Mouse (Mus musculus) heart, adult 2 months (tissue): ENCODE results near the gene Gtf3c5. TPM values are rescaled to one million over a fixed set of nuclear protein-coding genes. Genes with fewer than 3 reads are reported as not detected.

Experiments
- DNase-seq, 2 experiments: peaks; one replicate each; pipeline ENCODE4 v3.0.0; 2021
- H3K27ac ChIP-seq: fragments of 200-600 bp; 2 replicates; pipeline ENCODE4 v1.8.1; 2022
- H3K27me3 ChIP-seq: fragments of 200-500 bp; 2 replicates; pipeline ENCODE4 v1.6.1; 2012; ENCODE audit warnings: mild to moderate bottlenecking, low read length, inconsistent platforms, mixed read lengths; ENCODE audit not compliant: control insufficient read depth, insufficient read depth
- H3K36me3 ChIP-seq: fragments of 200-500 bp; 2 replicates; pipeline ENCODE4 v1.6.1; 2012; ENCODE audit warnings: low read length, inconsistent platforms; ENCODE audit not compliant: control insufficient read depth, insufficient read depth
- H3K4me1 ChIP-seq: fragments of 200-500 bp; 2 replicates; pipeline ENCODE4 v1.6.1; 2011; ENCODE audit warnings: low read length; ENCODE audit not compliant: control insufficient read depth, insufficient read depth
- H3K4me3 ChIP-seq: fragments of 200-600 bp; 2 replicates; pipeline ENCODE4 v1.8.1; 2022
- H3K79me2 ChIP-seq: fragments of 200-500 bp; replicated peaks from 2 replicates; pipeline ENCODE4 v1.6.1; 2012; ENCODE audit warnings: mild to moderate bottlenecking, inconsistent platforms, low read length, moderate library complexity, mixed read lengths; ENCODE audit not compliant: control insufficient read depth, insufficient read depth
- H3K9ac ChIP-seq: fragments of 200-500 bp; 2 replicates; pipeline ENCODE4 v1.6.1; 2012; ENCODE audit warnings: low read depth, mild to moderate bottlenecking, control low read depth, inconsistent platforms, low read length, mixed read lengths
- CTCF ChIP-seq: fragments of 200-600 bp; IDR thresholded peaks from 2 replicates; pipeline ENCODE4 v1.8.1; 2022; ENCODE audit warnings: antibody characterized with exemption, mild to moderate bottlenecking, moderate library complexity
- EP300 ChIP-seq: fragments of 200-500 bp; IDR thresholded peaks from 2 replicates; pipeline ENCODE4 v1.6.1; 2011; ENCODE audit warnings: low read depth, low read length, control low read depth; ENCODE audit not compliant: insufficient read depth
- POLR2A ChIP-seq: fragments of 200-500 bp; IDR thresholded peaks from 2 replicates; pipeline ENCODE4 v1.6.1; 2011; ENCODE audit warnings: mild to moderate bottlenecking, low read depth, low read length, control low read depth; ENCODE audit not compliant: insufficient read depth
- WGBS: fragments of 180-500 bp; shearing (Covaris S2); methylation state at CpG from one replicate; pipeline ENCODE4 v1.1.7; 2018; 5-methylcytosine and 5-hydroxymethylcytosine counted together
- intact Hi-C: fragments of 180-260 bp; cut with DNase I; formaldehyde crosslinking; loops from one replicate; pipeline ENCODE4 v1.15.1; 2025
- polyA plus RNA-seq: library from polyadenylated mRNA; depleted of rRNA; stranded (reverse); fragments of >200 nt; gene quantifications from 2 replicates; pipeline ENCODE4 v1.2.3, GENCODE M21; 2012
- total RNA-seq, 2 experiments: library from RNA; stranded (reverse); gene quantifications; 2 replicates each; pipeline ENCODE4 v1.2.3; 2021

Gene Gtf3c5
- total and polyA plus RNA-seq, 3 experiments = 11.0 to 14.3 (median 12.2) TPM

- TF ChIP-seq EP300 (no peak), POLR2A (no peak), CTCF (no peak)
These were observed 35.3 kb upstream of the Gtf3c5 start for GRCm38 (mm10) chr2:28618777-28619336.

GRCm38 (mm10) chr2:28617498-28618486, 34.2 kb upstream of the Gtf3c5 start:
- Histone ChIP-seq H3K4me1 (no peaks in the 10 kb centered on the region), H3K4me3 (no peak overlapping the region), H3K36me3 (no peaks in the 10 kb centered on the region), H3K27ac (no peak overlapping the region), H3K27me3 (no peaks in the 10 kb centered on the region; the same call in 1 of the 2 replicates), H3K79me2 (no peaks in the 10 kb centered on the region), H3K9ac (no peak overlapping the region)
- intact Hi-C loops = no loop called here
- 71% methylated on average over 8 of the region's 8 CpGs for WGBS
- no peak for TF ChIP-seq POLR2A
- no peak for TF ChIP-seq CTCF
- no peak for TF ChIP-seq EP300
- no peak for DNase-seq

More at GRCm38 (mm10) chr2:28618777-28619336, 35.3 kb upstream of the Gtf3c5 start:
- H3K4me1 ChIP-seq = no peaks in the 10 kb centered on the region
- no peaks in the 10 kb centered on the region; the same call in 1 of the 2 replicates for H3K27me3 ChIP-seq
- intact Hi-C loops = no loop called here
- H3K4me3 ChIP-seq = no peak overlapping the region
- H3K27ac ChIP-seq = no peak overlapping the region
- WGBS = 67% methylated on average over 6 of the region's 6 CpGs
- no peak for DNase-seq
- H3K79me2 ChIP-seq = no peaks in the 10 kb centered on the region
- H3K9ac ChIP-seq = no peak overlapping the region
- no peaks in the 10 kb centered on the region for H3K36me3 ChIP-seq

GRCm38 (mm10) chr2:28616874-28617273, 33.3 kb upstream of the Gtf3c5 start:
- H3K36me3 ChIP-seq = no peaks in the 10 kb centered on the region
- H3K4me1 ChIP-seq = no peaks in the 10 kb centered on the region
- no peak overlapping the region for H3K4me3 ChIP-seq
- no peak for TF ChIP-seq EP300
- no peak for TF ChIP-seq CTCF
- TF ChIP-seq POLR2A = no peak
- WGBS = 48% methylated on average over 9 of the region's 9 CpGs
- intact Hi-C loops = no loop called here
- no peaks in the 10 kb centered on the region for H3K79me2 ChIP-seq
- no peak for DNase-seq
- no peaks in the 10 kb centered on the region; the same call in 1 of the 2 replicates for H3K27me3 ChIP-seq
- H3K9ac ChIP-seq = no peak overlapping the region
- no peak overlapping the region for H3K27ac ChIP-seq

GRCm38 (mm10) chr2:28616358-28616757, 32.8 kb upstream of the Gtf3c5 start:
- WGBS = 50% methylated on average over 5 of the region's 5 CpGs
- intact Hi-C loops = no loop called here
- no peaks in the 10 kb centered on the region for H3K79me2 ChIP-seq
- no peak for DNase-seq
- H3K4me1 ChIP-seq = no peaks in the 10 kb centered on the region
- no peak overlapping the region for H3K27ac ChIP-seq
- H3K4me3 ChIP-seq = no peak overlapping the region
- no peaks in the 10 kb centered on the region; the same call in 1 of the 2 replicates for H3K27me3 ChIP-seq
- H3K36me3 ChIP-seq = no peaks in the 10 kb centered on the region
- no peak for TF ChIP-seq POLR2A
- peak; percentile 43 for TF ChIP-seq CTCF
- no peak overlapping the region for H3K9ac ChIP-seq

- Histone ChIP-seq H3K9ac (no peak overlapping the region), H3K79me2 (no peaks in the 10 kb centered on the region), H3K36me3 (no peaks in the 10 kb centered on the region), H3K4me3 (no peak overlapping the region), H3K4me1 (no peaks in the 10 kb centered on the region), H3K27me3 (no peaks in the 10 kb centered on the region; the same call in 1 of the 2 replicates), H3K27ac (no peak overlapping the region)
- intact Hi-C loops = no loop called here
- DNase-seq = no peak
- no peak for TF ChIP-seq POLR2A
- no peak for TF ChIP-seq CTCF
- no peak for TF ChIP-seq EP300
- 89% methylated on average over 10 of the region's 10 CpGs for WGBS
These were observed 30.0 kb upstream of the Gtf3c5 start for GRCm38 (mm10) chr2:28613599-28613998.
